In genomic region chr17:64046557-64046956, GRCm38 (mm10) we compare ENCODE assay signal across 12 mouse cellular contexts.
"Had no signal": no experiment of that assay in that cellular context is flagged by ENCODE, and none has a peak within 500 bp of the region (broad histone marks: within the 10 kb centered on the region; RNA-seq: fewer than 3 reads in every experiment).

No protein-coding gene starts in this region.

- DNase-seq: kidney, postnatal 25 days; liver, embryonic 13.5 days; lung, adult 2 months; lung, postnatal 14 days; lung, postnatal 4 days; midbrain, embryonic 14.5 days; right cerebral cortex, adult 18-20 months; right cerebral cortex, postnatal 14 days; right cerebral cortex, postnatal 4 days; thymus, postnatal 25 days had no signal

- H3K27ac ChIP-seq: kidney, postnatal 0 days; liver, embryonic 13.5 days; stomach, embryonic 15.5 days had no signal

- H3K4me3 ChIP-seq: liver, embryonic 13.5 days; stomach, embryonic 15.5 days had no signal
